Mouse (Mus musculus) kidney, embryonic 16.5 days (tissue): Measurements from ENCODE around the gene Gm49337. TPM values are rescaled to one million over a fixed set of nuclear protein-coding genes. Genes with fewer than 3 reads are reported as not detected.
A peak's percentile ranks its signal among the peaks of the same experiment; 100 is the strongest.

Source experiments
- ATAC-seq: fragments of 200-750 bp; cut with Nextera tagmentation; 2 replicates; pipeline ENCODE4 v1.8.0; 2017; ENCODE audit warnings: moderate TSS enrichment; ENCODE audit not compliant: low FRiP score, low TSS enrichment
- H3K27ac ChIP-seq: fragments of 300-500 bp; sonication (generic); 2 replicates; pipeline ENCODE4 v1.5.1; 2014; ENCODE audit warnings: low read length
- H3K27me3 ChIP-seq: fragments of 300-500 bp; sonication (generic); 2 replicates; pipeline ENCODE4 v1.6.1; 2014; ENCODE audit warnings: low read length, control low read depth, mixed read lengths; ENCODE audit not compliant: insufficient read depth
- H3K36me3 ChIP-seq: fragments of 300-500 bp; sonication (generic); 2 replicates; pipeline ENCODE4 v1.6.1; 2014; ENCODE audit warnings: low read length, control low read depth, mixed read lengths; ENCODE audit not compliant: insufficient read depth
- H3K4me1 ChIP-seq: fragments of 300-500 bp; sonication (generic); 2 replicates; pipeline ENCODE4 v1.6.1; 2014; ENCODE audit warnings: low read length, control low read depth, mixed read lengths; ENCODE audit not compliant: insufficient read depth
- H3K4me2 ChIP-seq: fragments of 300-500 bp; sonication (generic); replicated peaks from 2 replicates; pipeline ENCODE4 v1.6.1; 2014; ENCODE audit warnings: low read depth, low read length
- H3K4me3 ChIP-seq: fragments of 300-500 bp; sonication (generic); 2 replicates; pipeline ENCODE4 v1.5.1; 2014; ENCODE audit warnings: mild to moderate bottlenecking, low read length
- H3K9ac ChIP-seq: fragments of 300-500 bp; sonication (generic); replicated peaks from 2 replicates; pipeline ENCODE4 v1.6.1; 2014; ENCODE audit warnings: low read length
- H3K9me3 ChIP-seq: fragments of 300-500 bp; sonication (generic); 2 replicates; pipeline ENCODE4 v1.6.1; 2016; ENCODE audit warnings: low read length, control low read depth
- WGBS: fragments of 180-500 bp; shearing (Covaris S2); extraction: QIAGEN DNeasy Blood & Tissue Kit; methylation state at CpG from one replicate; pipeline ENCODE4 v1.1.7; 2014; 5-methylcytosine and 5-hydroxymethylcytosine counted together
- polyA plus RNA-seq: library from polyadenylated mRNA; unstranded; fragments of >200 nt; fragmentation: Nextera tagmentation; extraction: Ambion mirVana; gene quantifications from 2 replicates; pipeline ENCODE4 v1.2.1, GENCODE M21; 2015

Gene Gm49337
- polyA plus RNA-seq, 1 experiment from 2014 or later = not detected

- no peak overlapping the region for H3K9ac ChIP-seq
- H3K4me2 ChIP-seq = no peak overlapping the region
- no peaks in the 10 kb centered on the region for H3K9me3 ChIP-seq
- ATAC-seq = no peak
- H3K4me1 ChIP-seq = peaks cover 17% of the 10 kb centered on the region
- H3K36me3 ChIP-seq = peaks cover 55% of the 10 kb centered on the region
- 80% methylated on average over 3 of the region's 3 CpGs for WGBS
- H3K27me3 ChIP-seq = no peaks in the 10 kb centered on the region
- H3K27ac ChIP-seq = no peak overlapping the region
- H3K4me3 ChIP-seq = no peak overlapping the region
Measured at GRCm38 (mm10) chr4:116159912-116160311, 13.3 kb upstream of the Gm49337 start.

DNA sequence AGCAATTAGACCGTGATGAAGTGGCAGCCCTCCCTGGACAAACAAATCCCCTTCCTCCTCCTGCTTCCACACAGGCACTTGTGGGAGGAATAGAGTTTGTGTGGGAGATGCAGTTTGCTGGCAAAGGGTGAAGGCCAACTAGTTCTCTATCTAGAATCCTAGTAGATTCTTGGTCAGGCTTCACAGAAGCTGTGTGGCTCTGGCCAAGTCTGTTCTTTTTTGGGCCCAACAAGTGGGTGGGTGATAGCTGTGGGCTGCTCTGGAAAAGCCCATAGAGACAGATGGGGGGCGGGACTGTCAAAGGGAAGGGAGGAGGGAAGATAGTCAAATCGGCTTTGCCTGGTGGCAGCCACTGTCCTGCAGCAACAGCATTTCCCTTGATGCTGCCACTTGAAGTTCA is 12.4 kb upstream of the Gm49337 start:
- peaks cover 47% of the 10 kb centered on the region for H3K36me3 ChIP-seq
- H3K9me3 ChIP-seq = no peaks in the 10 kb centered on the region
- H3K4me1 ChIP-seq = peaks cover 21% of the 10 kb centered on the region
- ATAC-seq = no peak
- H3K4me2 ChIP-seq = no peak overlapping the region
- 69% methylated on average over 3 of the region's 3 CpGs for WGBS
- no peak overlapping the region for H3K4me3 ChIP-seq
- no peaks in the 10 kb centered on the region for H3K27me3 ChIP-seq
- no peak overlapping the region for H3K27ac ChIP-seq
- no peak overlapping the region for H3K9ac ChIP-seq

GRCm38 (mm10) chr4:116162142-116162541 is 11.0 kb upstream of the Gm49337 start:
- no peak overlapping the region; the same call in 1 of the 2 replicates for H3K27ac ChIP-seq
- H3K4me1 ChIP-seq = peaks cover 24% of the 10 kb centered on the region
- no peak for ATAC-seq
- H3K4me3 ChIP-seq = no peak overlapping the region
- H3K9ac ChIP-seq = no peak overlapping the region
- WGBS = 46% methylated on average over 4 of the region's 4 CpGs
- no peak overlapping the region for H3K4me2 ChIP-seq
- no peaks in the 10 kb centered on the region for H3K9me3 ChIP-seq
- no peaks in the 10 kb centered on the region for H3K27me3 ChIP-seq
- peaks cover 33% of the 10 kb centered on the region for H3K36me3 ChIP-seq

GRCm38 (mm10) chr4:116164759-116165554 is 8.2 kb upstream of the Gm49337 start:
- Histone ChIP-seq H3K27me3 (no peaks in the 10 kb centered on the region), H3K9me3 (no peaks in the 10 kb centered on the region), H3K9ac (no peak overlapping the region), H3K4me1 (peaks cover 23% of the 10 kb centered on the region), H3K4me2 (no peak overlapping the region), H3K27ac (peak overlapping the region; percentile 22; the same call in 1 of the 2 replicates), H3K36me3 (peaks cover 8% of the 10 kb centered on the region; the same call in 1 of the 2 replicates), H3K4me3 (no peak overlapping the region)
- no peak for ATAC-seq
- WGBS = 76% methylated on average over 2 of the region's 2 CpGs

DNA sequence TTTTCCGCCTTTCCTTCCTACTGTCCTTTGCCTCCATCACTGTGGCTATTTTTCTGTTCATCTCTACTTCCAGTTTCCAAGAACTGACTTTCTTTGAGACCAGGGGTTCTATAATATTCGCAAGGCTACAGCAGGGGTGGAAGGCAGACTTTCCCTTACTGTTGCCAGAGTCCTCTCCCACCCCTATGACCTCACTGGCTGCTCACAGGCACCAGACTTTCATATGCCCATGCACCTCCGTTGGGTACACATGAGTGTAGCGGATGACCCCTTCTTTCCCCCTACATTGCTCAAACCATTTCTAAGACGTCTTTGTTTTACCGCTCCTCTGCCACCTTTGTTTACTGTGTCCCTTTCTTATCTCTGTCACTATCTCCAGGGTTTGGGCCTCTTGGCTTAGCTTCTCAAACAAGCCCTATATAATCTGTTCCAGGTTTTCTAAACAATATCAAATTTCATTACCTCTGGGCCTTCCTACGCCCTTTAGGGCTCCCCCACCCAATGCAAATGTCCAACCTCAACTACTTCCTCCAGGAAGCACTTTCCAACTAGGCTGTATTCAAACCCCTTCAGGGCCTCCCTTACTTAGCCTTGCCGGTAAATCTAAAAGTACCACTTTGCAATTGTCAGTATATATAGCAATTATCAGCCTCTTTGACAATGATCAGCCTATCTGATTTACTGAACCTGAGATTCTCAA is 7.3 kb upstream of the Gm49337 start:
- no peak overlapping the region for H3K9ac ChIP-seq
- H3K4me2 ChIP-seq = no peak overlapping the region
- H3K27ac ChIP-seq = peak overlapping the region; percentile 0; the same call in 1 of the 2 replicates
- H3K4me3 ChIP-seq = no peak overlapping the region
- H3K4me1 ChIP-seq = peaks cover 18% of the 10 kb centered on the region
- no peaks in the 10 kb centered on the region for H3K9me3 ChIP-seq
- no peaks in the 10 kb centered on the region for H3K27me3 ChIP-seq
- H3K36me3 ChIP-seq = peaks cover 4% of the 10 kb centered on the region; the same call in 1 of the 2 replicates
- ATAC-seq = no peak
- 49% methylated on average over 8 of the region's 8 CpGs for WGBS

DNA sequence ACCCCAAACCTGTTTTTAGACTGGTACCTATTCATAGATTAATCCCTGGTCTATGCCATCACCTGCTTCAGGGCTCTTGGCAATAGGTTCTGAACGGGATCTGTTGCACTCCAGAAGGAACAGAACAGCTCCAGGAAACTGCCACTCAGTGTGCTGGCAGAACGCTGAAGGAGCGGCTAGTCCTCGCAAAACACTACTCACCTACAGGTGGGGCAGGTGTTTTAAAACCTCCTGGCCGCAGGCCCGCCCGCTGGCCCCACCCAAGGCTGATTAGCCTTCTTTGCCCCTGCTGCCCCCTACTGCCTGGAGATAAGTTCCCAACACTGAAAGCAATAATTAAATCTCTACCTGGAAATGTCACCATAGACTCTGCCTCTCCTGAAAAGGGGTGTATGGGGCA is 5.8 kb upstream of the Gm49337 start, which contains the start of gene Tspan1:
Tspan1 (minus strand) TSS at position 198 of the 400 bp plus-strand sequence.
- no peak within 1 kb of the TSS for H3K4me3 ChIP-seq
- WGBS = 28% methylated on average over 7 of the region's 7 CpGs
- no peak within 1 kb of the TSS for H3K4me2 ChIP-seq
- H3K9me3 ChIP-seq = no peaks in the 10 kb centered on the region
- H3K27ac ChIP-seq = no peak within 1 kb of the TSS
- H3K4me1 ChIP-seq = peaks cover 13% of the 10 kb centered on the region
- no peaks in the 10 kb centered on the region for H3K27me3 ChIP-seq
- no peaks in the 10 kb centered on the region for H3K36me3 ChIP-seq
- no peak for ATAC-seq
- no peak within 1 kb of the TSS for H3K9ac ChIP-seq

DNA sequence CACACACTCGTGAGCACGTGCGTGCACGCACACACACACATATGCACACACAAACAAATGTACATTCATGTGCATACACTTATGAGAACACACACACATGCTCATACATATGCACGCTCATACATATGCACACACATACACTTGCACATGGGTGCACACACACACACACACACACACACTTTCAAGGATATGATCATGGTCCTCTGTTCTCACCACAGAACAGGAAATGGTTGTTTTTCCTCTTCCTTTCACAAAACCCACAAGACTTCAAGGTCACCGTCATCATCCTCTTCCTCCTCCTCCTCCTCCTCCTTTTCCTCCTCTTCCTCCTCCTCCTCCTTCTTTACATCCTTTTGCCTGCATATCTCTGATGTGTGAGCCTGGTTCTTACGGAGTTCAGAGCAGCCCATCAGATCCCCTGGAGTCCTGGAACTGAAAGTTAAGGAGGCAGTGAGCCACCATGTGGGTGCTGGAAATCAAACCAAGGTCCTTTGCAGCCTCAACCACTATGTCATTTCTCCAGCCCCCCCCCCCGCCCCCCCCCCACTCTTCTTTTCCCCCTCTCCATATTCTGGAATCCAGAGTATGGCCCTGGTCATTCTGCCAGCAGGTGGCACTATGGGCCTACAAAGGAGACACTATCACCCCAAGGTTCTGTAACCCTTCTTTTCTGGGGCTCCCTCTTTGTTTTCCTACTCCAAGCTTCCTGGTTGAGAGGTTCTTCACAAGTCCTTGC is 4.4 kb upstream of the Gm49337 start:
- H3K36me3 ChIP-seq = no peaks in the 10 kb centered on the region
- no peak overlapping the region for H3K4me3 ChIP-seq
- H3K4me2 ChIP-seq = no peak overlapping the region
- WGBS = 68% methylated on average over 8 of the region's 8 CpGs
- H3K27ac ChIP-seq = no peak overlapping the region
- H3K27me3 ChIP-seq = no peaks in the 10 kb centered on the region
- peaks cover 10% of the 10 kb centered on the region for H3K4me1 ChIP-seq
- H3K9ac ChIP-seq = no peak overlapping the region
- ATAC-seq = peak; percentile 52; the same call in 1 of the 2 replicates
- H3K9me3 ChIP-seq = no peaks in the 10 kb centered on the region

DNA sequence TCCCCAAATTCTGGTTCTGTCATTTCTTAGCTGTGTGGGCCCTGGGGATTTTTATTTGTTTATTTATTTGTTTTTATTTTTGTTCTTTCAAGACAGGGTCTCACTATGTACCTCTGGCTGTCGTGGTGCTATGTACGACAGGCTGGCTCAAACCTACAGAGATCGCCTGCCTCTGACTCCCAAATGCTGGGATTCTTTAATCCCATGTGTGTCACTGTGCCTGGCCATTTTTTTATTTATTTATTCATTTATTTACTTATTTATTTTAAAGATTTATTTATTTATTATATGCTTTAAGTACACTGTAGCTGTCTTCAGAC is 3.9 kb upstream of the Gm49337 start:
- no peaks in the 10 kb centered on the region for H3K9me3 ChIP-seq
- H3K36me3 ChIP-seq = no peaks in the 10 kb centered on the region
- H3K27ac ChIP-seq = no peak overlapping the region
- no peak overlapping the region for H3K4me2 ChIP-seq
- ATAC-seq = 0 out of 2 replicates have a peak, but pooled peaks have one; percentile 14
- H3K4me1 ChIP-seq = peaks cover 10% of the 10 kb centered on the region
- no peaks in the 10 kb centered on the region for H3K27me3 ChIP-seq
- 73% methylated on average over 3 of the region's 3 CpGs for WGBS
- H3K4me3 ChIP-seq = no peak overlapping the region
- no peak overlapping the region for H3K9ac ChIP-seq

- Histone ChIP-seq H3K4me2 (no peak overlapping the region), H3K27me3 (no peaks in the 10 kb centered on the region), H3K4me3 (no peak overlapping the region), H3K27ac (no peak overlapping the region), H3K9me3 (no peaks in the 10 kb centered on the region), H3K36me3 (no peaks in the 10 kb centered on the region), H3K9ac (no peak overlapping the region), H3K4me1 (peaks cover 37% of the 10 kb centered on the region)
- no peak for ATAC-seq
- 92% methylated on average over 4 of the region's 4 CpGs for WGBS
Measured at GRCm38 (mm10) chr4:116173752-116174151, 568 bp downstream of the Gm49337 start.
